Mouse (Mus musculus) gastrocnemius, postnatal 4 days (tissue): ENCODE data around the gene 4933407L21Rik. TPM values are rescaled to one million over a fixed set of nuclear protein-coding genes. Genes with fewer than 3 reads are reported as not detected.

ENCODE experiments used
- DNase-seq, 2 experiments: peaks; one replicate each; pipeline ENCODE4 v3.0.0; 2021 to 2022; ENCODE audit warnings: low spot score in 2 of 2, mixed read lengths in 2 of 2
- total RNA-seq, 2 experiments: library from RNA; stranded (reverse); gene quantifications; 2 replicates each; pipeline ENCODE4 v1.2.3; 2021

Gene 4933407L21Rik
- total RNA-seq, 2 experiments from 2014 or later: 0.39 to 0.96 TPM

GRCm38 (mm10) chr1:85915890-85916289 is 12.4 kb upstream of the 4933407L21Rik start:
- no peak for DNase-seq

- DNase-seq: no peak
Observed at GRCm38 (mm10) chr1:85916830-85917450, 11.3 kb upstream of the 4933407L21Rik start.

- DNase-seq: no peak
Observed at GRCm38 (mm10) chr1:85919621-85920020, 8.7 kb upstream of the 4933407L21Rik start.

GRCm38 (mm10) chr1:85921725-85922124 is 6.6 kb upstream of the 4933407L21Rik start:
- DNase-seq: no peak

DNA sequence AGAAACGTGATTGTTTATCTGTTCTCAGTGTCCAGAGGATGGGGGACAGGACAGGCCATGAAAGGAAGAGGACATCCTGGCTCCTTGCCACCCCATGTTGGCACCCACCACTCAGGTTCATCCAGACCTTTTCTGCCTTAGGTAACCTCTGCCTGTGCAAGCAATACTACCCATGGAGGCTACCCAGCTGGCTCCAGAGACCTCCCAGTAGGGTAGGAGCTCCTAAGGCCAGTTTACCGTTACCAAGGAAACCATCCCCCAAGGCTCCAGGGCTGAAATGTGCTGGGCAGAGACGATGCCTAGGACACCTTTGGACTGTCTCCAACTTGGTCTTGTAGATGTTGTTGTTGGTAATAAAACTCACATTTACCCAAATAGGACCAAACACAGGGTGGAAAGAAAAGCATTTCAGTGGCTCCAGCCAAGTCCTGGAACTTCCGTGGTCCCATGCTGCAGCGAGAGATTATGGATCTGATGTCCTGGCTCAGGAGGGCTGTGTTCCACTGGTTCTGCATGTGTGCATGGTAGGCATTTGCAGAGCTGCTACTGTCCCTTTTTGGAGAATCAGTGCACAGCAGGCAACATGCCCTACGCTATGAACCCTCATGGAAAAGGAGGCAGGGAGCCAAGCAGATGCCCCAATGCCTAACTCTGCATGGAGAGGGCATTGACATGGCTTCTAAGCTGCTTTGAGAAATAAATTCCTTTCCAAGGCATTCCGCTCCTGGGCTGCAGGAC is 6.0 kb upstream of the 4933407L21Rik start:
- DNase-seq: no peak

DNA sequence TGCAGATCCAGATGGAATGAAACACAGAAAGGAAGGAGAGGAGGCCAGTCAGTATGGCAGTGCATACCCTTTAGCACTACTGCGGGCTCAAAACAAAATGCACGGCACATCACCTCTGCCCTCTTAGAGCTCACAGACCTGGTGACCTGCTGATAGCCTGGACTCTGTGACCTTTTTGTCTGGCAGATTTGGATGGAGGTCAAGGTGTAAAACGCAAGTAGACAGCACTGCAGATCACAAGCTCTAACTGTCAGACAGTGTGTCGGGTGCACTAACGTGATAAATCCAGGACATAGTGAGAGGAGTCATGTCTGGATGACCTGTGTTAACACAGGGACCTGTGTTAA is 5.4 kb upstream of the 4933407L21Rik start:
- no peak for DNase-seq

DNA sequence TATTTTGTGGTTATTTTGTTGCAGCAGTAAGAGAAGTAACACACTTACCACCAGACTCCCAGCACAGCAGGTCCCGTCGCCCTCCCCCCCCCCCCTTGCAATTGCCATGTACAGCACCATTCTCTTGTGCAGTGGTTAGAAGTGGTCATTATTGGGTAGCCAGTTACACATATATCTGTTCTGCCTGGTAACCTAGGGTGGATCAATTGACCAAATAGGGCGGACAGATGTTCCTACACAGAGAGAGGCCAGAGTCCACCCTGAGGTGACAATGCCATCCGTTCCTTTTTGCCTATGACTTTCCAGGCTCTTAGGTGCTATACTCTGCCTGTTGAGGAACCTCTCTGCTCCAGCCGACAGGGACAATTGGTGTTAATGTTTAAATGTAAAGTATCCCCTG is 3.1 kb upstream of the 4933407L21Rik start:
- no peak for DNase-seq

- DNase-seq: no peak
Observed at GRCm38 (mm10) chr1:85928688-85929065, 394 bp downstream of the 4933407L21Rik start.

DNA sequence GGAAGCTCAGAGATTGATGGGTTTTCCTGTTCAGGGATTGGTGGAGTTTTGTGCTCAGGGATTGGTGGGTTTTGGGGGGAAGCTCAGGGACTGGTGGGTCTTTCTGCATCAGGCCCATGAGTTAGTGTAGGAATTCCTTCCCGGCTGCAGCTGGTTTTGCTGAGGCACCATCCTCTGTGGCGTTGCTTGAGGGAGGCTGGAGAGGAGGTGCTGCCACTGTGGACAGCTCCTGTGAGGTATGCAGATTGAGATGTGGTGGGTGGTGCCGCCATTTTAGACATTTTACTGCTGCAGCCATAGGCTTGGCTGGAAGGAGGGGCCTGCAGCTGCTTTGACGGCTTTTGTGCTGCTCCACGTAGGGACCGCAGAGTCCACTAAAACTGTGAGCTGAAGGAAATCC is 1.1 kb downstream of the 4933407L21Rik start:
- DNase-seq: no peak

- DNase-seq: no peak
Observed at GRCm38 (mm10) chr1:85931170-85931569, 2.9 kb downstream of the 4933407L21Rik start.

- DNase-seq: no peak
Observed at GRCm38 (mm10) chr1:85933226-85933625, 4.9 kb downstream of the 4933407L21Rik start.

GRCm38 (mm10) chr1:85933631-85934465 is 5.6 kb downstream of the 4933407L21Rik start:
- no peak for DNase-seq

DNA sequence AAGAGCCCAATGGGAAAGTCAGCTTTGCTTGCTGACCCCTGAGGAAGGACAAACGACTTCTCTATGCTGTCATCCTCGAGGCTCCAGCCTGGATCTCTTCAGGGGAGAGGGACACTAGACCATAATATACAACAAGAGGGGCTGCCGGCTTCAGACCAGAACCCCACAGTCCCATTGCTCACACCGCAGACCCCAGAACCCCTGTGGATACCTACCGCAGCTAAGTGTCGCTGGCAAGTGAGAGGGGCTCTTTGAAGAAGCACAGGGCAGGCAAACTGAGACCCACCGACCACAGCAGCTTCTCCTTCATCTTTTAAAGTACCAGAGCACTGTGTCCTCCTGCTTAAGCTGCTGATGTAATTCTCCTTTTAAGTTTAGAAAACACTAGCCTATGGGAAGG is 6.3 kb downstream of the 4933407L21Rik start:
- DNase-seq: no peak

DNA sequence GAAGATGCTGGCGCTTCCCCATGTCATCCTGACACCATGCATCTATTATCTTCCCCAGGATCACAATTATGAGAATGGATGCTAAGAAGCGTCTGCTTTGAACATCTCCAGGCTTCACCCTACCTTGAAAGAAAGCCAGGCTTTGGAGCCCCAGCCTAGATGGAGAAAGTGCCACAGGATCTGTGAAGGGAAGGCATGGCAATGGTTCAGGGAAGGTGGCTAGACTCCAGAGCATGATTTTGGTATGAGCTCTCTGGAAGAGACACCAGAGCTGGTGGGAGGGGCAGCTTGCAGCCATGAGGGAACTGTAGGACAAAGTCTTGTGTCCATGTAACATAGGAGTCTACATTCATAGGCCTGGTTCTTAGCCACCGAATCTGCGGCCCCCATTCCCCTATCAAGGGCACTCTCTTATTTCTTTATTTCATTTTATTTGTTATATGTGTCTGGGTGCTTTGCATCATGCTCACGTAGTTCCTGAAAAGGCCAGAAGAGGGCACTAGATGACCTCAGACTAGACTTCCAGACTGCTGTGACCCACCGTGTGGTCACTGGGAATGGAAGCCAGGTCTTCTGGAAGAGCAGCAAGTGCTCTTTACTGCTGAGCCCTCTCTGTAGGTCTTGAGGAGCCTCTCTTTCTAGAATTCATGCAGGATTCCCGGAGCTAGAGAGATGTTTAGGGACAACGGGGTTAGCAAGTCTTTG is 7.0 kb downstream of the 4933407L21Rik start:
- peak in 1 of 2 experiments; percentile 46 for DNase-seq

- DNase-seq: no peak
Observed at GRCm38 (mm10) chr1:85936265-85936664, 8.0 kb downstream of the 4933407L21Rik start.

DNA sequence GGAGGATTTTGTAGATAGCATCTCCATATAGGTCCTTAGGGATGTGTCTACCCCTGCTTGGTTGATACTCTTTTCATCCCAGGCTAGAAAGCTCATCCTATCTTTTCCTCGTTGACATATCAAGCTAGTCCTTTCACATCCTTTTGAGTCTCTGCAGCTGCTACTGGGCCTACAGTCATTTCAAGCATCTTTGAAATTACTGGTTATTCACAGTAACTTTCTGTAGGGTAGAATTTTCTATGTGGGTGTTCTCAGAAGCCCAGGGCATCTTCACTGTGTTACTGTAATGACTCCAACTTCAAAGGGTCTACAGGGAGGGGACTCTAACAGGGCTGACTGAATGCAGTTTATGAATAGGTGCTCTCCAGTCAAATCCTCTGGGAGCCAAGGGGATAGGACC is 9.0 kb downstream of the 4933407L21Rik start:
- DNase-seq: no peak

GRCm38 (mm10) chr1:85942318-85942717 is 14.0 kb downstream of the 4933407L21Rik start:
- DNase-seq: no peak

- DNase-seq: no peak
Observed at GRCm38 (mm10) chr1:85949085-85949684, 20.9 kb downstream of the 4933407L21Rik start.

GRCm38 (mm10) chr1:85955150-85955549 is 26.9 kb downstream of the 4933407L21Rik start:
- no peak for DNase-seq

GRCm38 (mm10) chr1:85957290-85957689 is 29.0 kb downstream of the 4933407L21Rik start:
- DNase-seq: no peak
